Mouse (Mus musculus): ENCODE results near the gene Tnfsf13. TPM values are rescaled to one million over a fixed set of nuclear protein-coding genes. Genes with fewer than 3 reads are reported as not detected.

The Tnfsf13 gene
- polyA plus RNA-seq, 1 experiment from 2014 or later, result 0.45 TPM

DNA sequence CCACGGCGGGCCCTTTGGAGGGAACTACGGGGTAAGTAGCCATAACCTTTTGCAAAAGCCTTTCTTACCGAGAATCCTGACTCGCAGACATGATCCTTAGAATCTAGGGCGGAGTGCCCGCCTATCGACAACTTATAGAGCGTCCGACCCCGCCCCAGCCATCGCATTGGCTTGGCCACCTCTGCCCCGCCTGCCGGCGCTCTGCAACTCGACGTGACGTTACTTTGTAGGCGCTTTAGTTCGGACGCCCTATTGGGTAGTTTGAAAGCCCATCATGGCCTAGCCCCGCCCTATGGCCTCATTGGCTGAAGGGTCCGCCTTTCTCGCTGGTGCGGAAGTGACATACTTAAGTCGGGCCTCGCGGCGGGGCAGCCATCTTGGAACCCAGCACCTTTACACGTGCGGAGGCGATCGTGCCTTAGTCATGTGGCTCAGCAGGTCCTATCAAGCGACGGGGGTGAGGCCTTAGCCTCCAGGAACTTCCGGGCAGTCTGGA is 13.3 kb downstream of the Tnfsf13 start, which contains the start of gene Eif4a1:
Eif4a1 (minus strand) TSS at position 213 of the 496 bp plus-strand sequence.
- Histone ChIP-seq H3K36me3 (ENCODE audit: control insufficient read depth, insufficient read depth) (peaks cover 65% of the 10 kb centered on the region), H3K27me3 (ENCODE audit: control insufficient read depth, insufficient read depth, low read length) (no peaks in the 10 kb centered on the region), H3K9ac (ENCODE audit: low read length) (peak within 1 kb of the TSS; percentile 100), H3K4me1 (ENCODE audit: control insufficient read depth, insufficient read depth, low read length) (peaks cover 23% of the 10 kb centered on the region), H3K4me2 (ENCODE audit: low read depth, low read length) (peak within 1 kb of the TSS; percentile 97), H3K27ac (ENCODE audit: low read length) (peak within 1 kb of the TSS; percentile 98), H3K4me3 (ENCODE audit: low read length) (peak within 1 kb of the TSS; percentile 100), H3K9me3 (replicated peaks; ENCODE audit: control insufficient read depth, low read length) (no peaks in the 10 kb centered on the region)
- WGBS, result under 1% methylated on average over 36 of the region's 36 CpGs
- ATAC-seq (replicated peaks; ENCODE audit: extremely low read depth, insufficient read depth, low FRiP score), result peak; percentile 98

- Histone ChIP-seq H3K4me1 (ENCODE audit: control insufficient read depth, insufficient read depth, low read length) (peaks cover 23% of the 10 kb centered on the region), H3K36me3 (ENCODE audit: control insufficient read depth, insufficient read depth) (peaks cover 61% of the 10 kb centered on the region), H3K9me3 (replicated peaks; ENCODE audit: control insufficient read depth, low read length) (no peaks in the 10 kb centered on the region), H3K4me3 (ENCODE audit: low read length) (peak overlapping the region; percentile 100), H3K9ac (ENCODE audit: low read length) (peak overlapping the region; percentile 100), H3K27ac (ENCODE audit: low read length) (peak overlapping the region; percentile 98), H3K27me3 (ENCODE audit: control insufficient read depth, insufficient read depth, low read length) (no peaks in the 10 kb centered on the region), H3K4me2 (ENCODE audit: low read depth, low read length) (peak overlapping the region; percentile 97)
- WGBS, result under 1% methylated on average over 43 of the region's 43 CpGs
- 0 out of 2 replicates have a peak, but pooled peaks have one; percentile 2 for ATAC-seq (replicated peaks; ENCODE audit: extremely low read depth, insufficient read depth, low FRiP score)
These were observed 13.9 kb downstream of the Tnfsf13 start for GRCm38 (mm10) chr11:69671726-69672124.

GRCm38 (mm10) chr11:69670786-69671725 is 14.5 kb downstream of the Tnfsf13 start:
- Histone ChIP-seq H3K4me2 (ENCODE audit: low read depth, low read length) (peak overlapping the region; percentile 97), H3K9ac (ENCODE audit: low read length) (peak overlapping the region; percentile 100), H3K36me3 (ENCODE audit: control insufficient read depth, insufficient read depth) (peaks cover 61% of the 10 kb centered on the region), H3K4me1 (ENCODE audit: control insufficient read depth, insufficient read depth, low read length) (peaks cover 23% of the 10 kb centered on the region), H3K9me3 (replicated peaks; ENCODE audit: control insufficient read depth, low read length) (no peaks in the 10 kb centered on the region), H3K4me3 (ENCODE audit: low read length) (peak overlapping the region; percentile 100), H3K27ac (ENCODE audit: low read length) (peak overlapping the region; percentile 98), H3K27me3 (ENCODE audit: control insufficient read depth, insufficient read depth, low read length) (no peaks in the 10 kb centered on the region)
- ATAC-seq (replicated peaks; ENCODE audit: extremely low read depth, insufficient read depth, low FRiP score), result peak; percentile 71
- WGBS, result under 1% methylated on average over 51 of the region's 61 CpGs

DNA sequence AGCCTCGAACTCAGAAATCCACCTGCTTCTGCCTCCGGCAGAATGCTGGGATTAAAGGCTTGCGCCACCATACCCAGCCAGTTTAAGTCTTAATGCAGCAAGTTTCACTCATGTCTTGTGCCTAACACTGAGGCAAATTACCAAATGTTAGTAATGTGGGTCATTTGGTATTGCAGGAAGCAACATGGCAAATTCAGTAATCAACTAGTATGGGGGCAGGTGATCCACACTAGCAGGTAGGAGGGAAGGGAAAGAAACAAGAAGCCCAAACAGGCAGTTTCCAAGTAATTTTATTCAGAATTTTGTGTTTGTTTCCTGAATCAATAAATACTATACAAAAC is 18.9 kb downstream of the Tnfsf13 start:
- ATAC-seq (replicated peaks; ENCODE audit: extremely low read depth, insufficient read depth, low FRiP score), result no peak

GRCm38 (mm10) chr11:69665961-69666664 is 19.5 kb downstream of the Tnfsf13 start, which contains the start of gene Cd68:
TSS of gene Cd68 (minus strand) at chr11:69666153.
- ATAC-seq (replicated peaks; ENCODE audit: extremely low read depth, insufficient read depth, low FRiP score), result no peak
- H3K27ac ChIP-seq (ENCODE audit: low read length), result peak within 1 kb of the TSS; percentile 23; the same call in 1 of the 2 replicates

More for the DNA sequence above, 18.9 kb downstream of the Tnfsf13 start:
- Histone ChIP-seq H3K4me2 (ENCODE audit: low read depth, low read length) (no peak overlapping the region), H3K4me1 (ENCODE audit: control insufficient read depth, insufficient read depth, low read length) (peaks cover 27% of the 10 kb centered on the region), H3K4me3 (ENCODE audit: low read length) (no peak overlapping the region), H3K9me3 (replicated peaks; ENCODE audit: control insufficient read depth, low read length) (no peaks in the 10 kb centered on the region), H3K36me3 (ENCODE audit: control insufficient read depth, insufficient read depth) (peaks cover 52% of the 10 kb centered on the region), H3K9ac (ENCODE audit: low read length) (no peak overlapping the region), H3K27ac (ENCODE audit: low read length) (no peak overlapping the region), H3K27me3 (ENCODE audit: control insufficient read depth, insufficient read depth, low read length) (no peaks in the 10 kb centered on the region)
- 87% methylated on average over 3 of the region's 3 CpGs for WGBS

GRCm38 (mm10) chr11:69665457-69665960 is 20.1 kb downstream of the Tnfsf13 start:
- Histone ChIP-seq H3K36me3 (ENCODE audit: control insufficient read depth, insufficient read depth) (peaks cover 49% of the 10 kb centered on the region), H3K4me1 (ENCODE audit: control insufficient read depth, insufficient read depth, low read length) (peaks cover 30% of the 10 kb centered on the region), H3K9ac (ENCODE audit: low read length) (no peak overlapping the region), H3K9me3 (replicated peaks; ENCODE audit: control insufficient read depth, low read length) (no peaks in the 10 kb centered on the region), H3K4me3 (ENCODE audit: low read length) (no peak overlapping the region), H3K4me2 (ENCODE audit: low read depth, low read length) (no peak overlapping the region), H3K27ac (ENCODE audit: low read length) (peak overlapping the region; percentile 23; the same call in 1 of the 2 replicates), H3K27me3 (ENCODE audit: control insufficient read depth, insufficient read depth, low read length) (no peaks in the 10 kb centered on the region)
- no peak for ATAC-seq (replicated peaks; ENCODE audit: extremely low read depth, insufficient read depth, low FRiP score)
- 64% methylated on average over 9 of the region's 9 CpGs for WGBS

More at GRCm38 (mm10) chr11:69665961-69666664, 19.5 kb downstream of the Tnfsf13 start, which contains the start of gene Cd68:
- Histone ChIP-seq H3K27me3 (ENCODE audit: control insufficient read depth, insufficient read depth, low read length) (no peaks in the 10 kb centered on the region), H3K9me3 (replicated peaks; ENCODE audit: control insufficient read depth, low read length) (no peaks in the 10 kb centered on the region), H3K4me1 (ENCODE audit: control insufficient read depth, insufficient read depth, low read length) (peaks cover 32% of the 10 kb centered on the region), H3K9ac (ENCODE audit: low read length) (no peak within 1 kb of the TSS), H3K4me3 (ENCODE audit: low read length) (no peak within 1 kb of the TSS), H3K36me3 (ENCODE audit: control insufficient read depth, insufficient read depth) (peaks cover 52% of the 10 kb centered on the region), H3K4me2 (ENCODE audit: low read depth, low read length) (no peak within 1 kb of the TSS)
- WGBS, result 34% methylated on average over 7 of the region's 7 CpGs

- Histone ChIP-seq H3K4me1 (ENCODE audit: control insufficient read depth, insufficient read depth, low read length) (peaks cover 24% of the 10 kb centered on the region), H3K4me3 (ENCODE audit: low read length) (no peak overlapping the region), H3K9ac (ENCODE audit: low read length) (no peak overlapping the region), H3K27me3 (ENCODE audit: control insufficient read depth, insufficient read depth, low read length) (no peaks in the 10 kb centered on the region), H3K9me3 (replicated peaks; ENCODE audit: control insufficient read depth, low read length) (no peaks in the 10 kb centered on the region), H3K36me3 (ENCODE audit: control insufficient read depth, insufficient read depth) (peaks cover 43% of the 10 kb centered on the region), H3K4me2 (ENCODE audit: low read depth, low read length) (no peak overlapping the region), H3K27ac (ENCODE audit: low read length) (no peak overlapping the region)
- no peak for ATAC-seq (replicated peaks; ENCODE audit: extremely low read depth, insufficient read depth, low FRiP score)
- WGBS, result 91% methylated on average over 7 of the region's 7 CpGs
These were observed 20.7 kb downstream of the Tnfsf13 start for GRCm38 (mm10) chr11:69664841-69665240.

GRCm38 (mm10) chr11:69663795-69664194 is 21.8 kb downstream of the Tnfsf13 start:
- Histone ChIP-seq H3K9ac (ENCODE audit: low read length) (no peak overlapping the region), H3K9me3 (replicated peaks; ENCODE audit: control insufficient read depth, low read length) (no peaks in the 10 kb centered on the region), H3K27ac (ENCODE audit: low read length) (peak overlapping the region; percentile 98; the same call in 1 of the 2 replicates), H3K36me3 (ENCODE audit: control insufficient read depth, insufficient read depth) (peaks cover 36% of the 10 kb centered on the region), H3K4me3 (ENCODE audit: low read length) (no peak overlapping the region), H3K27me3 (ENCODE audit: control insufficient read depth, insufficient read depth, low read length) (no peaks in the 10 kb centered on the region), H3K4me2 (ENCODE audit: low read depth, low read length) (no peak overlapping the region), H3K4me1 (ENCODE audit: control insufficient read depth, insufficient read depth, low read length) (peaks cover 15% of the 10 kb centered on the region)
- 77% methylated on average over 6 of the region's 6 CpGs for WGBS
- no peak for ATAC-seq (replicated peaks; ENCODE audit: extremely low read depth, insufficient read depth, low FRiP score)

Data from heart, embryonic 16.5 days (tissue).